Comparison of ENCODE assay signal across 1 mouse cellular context in genomic region chr12:111713004-111713651, GRCm38 (mm10).
A peak's percentile ranks its signal among the peaks of the same experiment; 100 is the strongest.
TF ChIP-seq lines count a peak whose summit lies in the region.

Gene Bag5 (minus strand): TSS chr12:111713257.
Gene Apopt1 (plus strand): TSS chr12:111713261.

TF ChIP-seq in CH12.LX, 34 proteins besides CTCF, POLR2A, EP300 and RAD21 (continued from another document):
- peak; percentile 100 for TF ChIP-seq TCF12 (IDR thresholded peaks at IDR 0.05; ENCODE audit: low read depth, low read length)
- TF ChIP-seq CHD2 (IDR thresholded peaks at IDR 0.05; ENCODE audit: low read length) = peak; percentile 58; the same call in 1 of the 2 replicates
- peak; percentile 63; the same call in 1 of the 2 replicates for TF ChIP-seq IRF4 (IDR thresholded peaks at IDR 0.05; ENCODE audit: low read depth, low read length)
- TF ChIP-seq CHD1 (IDR thresholded peaks at IDR 0.05; ENCODE audit: low read depth, low read length) = no peak
- TF ChIP-seq JUN (IDR thresholded peaks at IDR 0.05; ENCODE audit: insufficient read depth, low read depth, low read length) = no peak
- 0 out of 2 replicates have a peak, but pooled peaks have one; percentile 27 for TF ChIP-seq MYC (IDR thresholded peaks at IDR 0.05; ENCODE audit: low read depth, low read length)
- no peak for TF ChIP-seq JUND (conservative IDR thresholded peaks at IDR 0.05; ENCODE audit: low read depth, low read length)
- TF ChIP-seq NELFE (IDR thresholded peaks at IDR 0.05; ENCODE audit: low read depth, low read length) = peak; percentile 93
- no peak for TF ChIP-seq SMC3 (IDR thresholded peaks at IDR 0.05; ENCODE audit: low read depth, low read length)
- peak; percentile 65; the same call in 1 of the 2 replicates for TF ChIP-seq UBTF (IDR thresholded peaks at IDR 0.05; ENCODE audit: low read depth, low read length)
- TF ChIP-seq USF1 (IDR thresholded peaks at IDR 0.05; ENCODE audit: low read depth, low read length) = no peak
- no peak for TF ChIP-seq PAX5 (IDR thresholded peaks at IDR 0.05; ENCODE audit: low read length)
- TF ChIP-seq ETS1 (conservative IDR thresholded peaks at IDR 0.05; ENCODE audit: low read depth, low read length) = no peak
- peak; percentile 61 for TF ChIP-seq MEF2A (IDR thresholded peaks at IDR 0.05; ENCODE audit: borderline replicate concordance, low read depth, low read length)
- peak; percentile 81; the same call in 1 of the 2 replicates for TF ChIP-seq MXI1 (IDR thresholded peaks at IDR 0.05; ENCODE audit: low read depth, low read length)
- no peak for TF ChIP-seq ZKSCAN1 (IDR thresholded peaks at IDR 0.05; ENCODE audit: borderline replicate concordance, low read depth, low read length)
- peak; percentile 74 for TF ChIP-seq MAX (IDR thresholded peaks at IDR 0.05; ENCODE audit: low read length)
- peak; percentile 72 for TF ChIP-seq BHLHE40 (IDR thresholded peaks at IDR 0.05; ENCODE audit: low read depth, low read length)
- no peak for TF ChIP-seq ZNF384 (IDR thresholded peaks at IDR 0.05; ENCODE audit: low read depth, low read length)
- 0 out of 2 replicates have a peak, but pooled peaks have one; percentile 20 for TF ChIP-seq TBP (conservative IDR thresholded peaks at IDR 0.05; ENCODE audit: low read depth, low read length)
- TF ChIP-seq USF2 (conservative IDR thresholded peaks at IDR 0.05; ENCODE audit: low read depth, low read length) = no peak
- TF ChIP-seq SIN3A (IDR thresholded peaks at IDR 0.05; ENCODE audit: low read length) = peak; percentile 100
- peak; percentile 96 for TF ChIP-seq KAT2A (IDR thresholded peaks at IDR 0.05; ENCODE audit: insufficient replicate concordance, low read length)
